Mouse (Mus musculus): ENCODE results near the gene Aff3. TPM values are rescaled to one million over a fixed set of nuclear protein-coding genes. Genes with fewer than 3 reads are reported as not detected.

Aff3 gene
- total and polyA plus RNA-seq, 2 experiments from 2014 or later = 1.1 to 1.9 TPM

DNA sequence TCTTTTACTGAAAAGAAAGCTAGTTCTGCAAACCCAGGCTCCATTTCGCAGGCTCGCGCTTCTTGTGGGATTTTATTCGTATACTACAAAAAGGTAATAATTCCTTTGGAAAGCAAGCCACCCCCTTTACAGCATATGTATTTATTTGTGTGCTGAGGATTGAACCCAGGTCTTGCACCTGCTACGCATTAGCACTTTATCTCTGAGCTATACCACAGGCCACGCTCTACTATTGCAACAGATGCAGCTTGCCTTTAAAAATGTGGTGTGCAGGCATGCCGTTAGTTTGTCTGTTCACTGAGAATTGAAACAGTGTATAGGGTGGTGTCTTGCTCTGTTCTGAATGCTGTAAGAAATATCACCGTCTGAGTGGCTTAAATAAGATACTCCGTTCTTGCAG lies 426.9 kb downstream of the Aff3 start:
- no peak for ATAC-seq (ENCODE audit: insufficient read depth, low read depth)

GRCm38 (mm10) chr1:38237027-38237787 lies 427.5 kb downstream of the Aff3 start:
- H3K4me1 ChIP-seq (ENCODE audit: control insufficient read depth, insufficient read depth) = peaks cover 6% of the 10 kb centered on the region
- H3K27ac ChIP-seq (ENCODE audit: low read depth) = no peak overlapping the region
- H3K4me3 ChIP-seq (ENCODE audit: low read depth, low read length) = no peak overlapping the region
- no peaks in the 10 kb centered on the region for H3K9me3 ChIP-seq (replicated peaks; ENCODE audit: control insufficient read depth, low read length)
- WGBS = 75% methylated on average over 7 of the region's 7 CpGs
- no peak overlapping the region for H3K9ac ChIP-seq (replicated peaks; ENCODE audit: low read depth, low read length)
- no peak overlapping the region for H3K4me2 ChIP-seq (ENCODE audit: low read depth, low read length)
- ATAC-seq (ENCODE audit: insufficient read depth, low read depth) = no peak
- TF ChIP-seq EP300 (IDR thresholded peaks at IDR 0.05; ENCODE audit: low read depth) (no peak), CTCF (IDR thresholded peaks at IDR 0.05; ENCODE audit: low read depth) (no peak)
- no peaks in the 10 kb centered on the region for H3K36me3 ChIP-seq (replicated peaks; ENCODE audit: control insufficient read depth, insufficient read depth, low read length)
- DNase-seq (ENCODE audit: low spot score) = no peak
- no peaks in the 10 kb centered on the region for H3K27me3 ChIP-seq (ENCODE audit: control insufficient read depth, insufficient read depth, low read length)

More for the DNA sequence above, 426.9 kb downstream of the Aff3 start:
- H3K9me3 ChIP-seq (replicated peaks; ENCODE audit: control insufficient read depth, low read length) = no peaks in the 10 kb centered on the region
- no peaks in the 10 kb centered on the region for H3K36me3 ChIP-seq (replicated peaks; ENCODE audit: control insufficient read depth, insufficient read depth, low read length)
- no peak for DNase-seq (ENCODE audit: low spot score)
- no peak overlapping the region for H3K4me2 ChIP-seq (ENCODE audit: low read depth, low read length)
- TF ChIP-seq EP300 (IDR thresholded peaks at IDR 0.05; ENCODE audit: low read depth) (no peak), CTCF (IDR thresholded peaks at IDR 0.05; ENCODE audit: low read depth) (no peak)
- no peak overlapping the region for H3K27ac ChIP-seq (ENCODE audit: low read depth)
- H3K9ac ChIP-seq (replicated peaks; ENCODE audit: low read depth, low read length) = no peak overlapping the region
- H3K4me1 ChIP-seq (ENCODE audit: control insufficient read depth, insufficient read depth) = peaks cover 11% of the 10 kb centered on the region
- H3K4me3 ChIP-seq (ENCODE audit: low read depth, low read length) = no peak overlapping the region
- H3K27me3 ChIP-seq (ENCODE audit: control insufficient read depth, insufficient read depth, low read length) = no peaks in the 10 kb centered on the region
- WGBS = 92% methylated on average over 9 of the region's 9 CpGs

GRCm38 (mm10) chr1:38233121-38233520 lies 431.6 kb downstream of the Aff3 start:
- 82% methylated on average over 5 of the region's 5 CpGs for WGBS

DNA sequence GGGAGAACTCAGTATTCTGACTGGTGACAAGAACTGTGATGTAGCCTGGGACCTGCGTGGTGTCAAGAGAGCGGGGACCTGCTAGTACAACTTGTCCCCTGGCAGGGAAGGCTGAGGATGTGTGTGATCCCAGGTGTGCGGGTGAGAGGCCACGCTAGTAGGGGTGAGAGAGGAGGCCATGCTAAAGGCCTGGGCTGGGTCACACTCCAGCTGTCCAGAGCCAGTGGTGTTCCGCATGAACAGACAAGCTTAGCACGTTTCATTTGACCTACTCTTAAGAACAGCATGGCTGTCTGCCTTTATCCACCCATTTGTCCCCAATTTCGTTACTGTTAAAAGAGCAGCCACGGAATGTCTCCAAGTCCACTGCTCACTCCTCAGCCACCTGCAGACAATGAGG lies 434.7 kb downstream of the Aff3 start:
- no peaks in the 10 kb centered on the region for H3K27me3 ChIP-seq (ENCODE audit: control insufficient read depth, insufficient read depth, low read length)
- no peak for ATAC-seq (ENCODE audit: insufficient read depth, low read depth)

More at GRCm38 (mm10) chr1:38233121-38233520, 431.6 kb downstream of the Aff3 start:
- TF ChIP-seq EP300 (IDR thresholded peaks at IDR 0.05; ENCODE audit: low read depth) (no peak), CTCF (IDR thresholded peaks at IDR 0.05; ENCODE audit: low read depth) (no peak)
- Histone ChIP-seq H3K4me1 (ENCODE audit: control insufficient read depth, insufficient read depth) (no peaks in the 10 kb centered on the region), H3K9ac (replicated peaks; ENCODE audit: low read depth, low read length) (no peak overlapping the region), H3K4me2 (ENCODE audit: low read depth, low read length) (no peak overlapping the region), H3K27ac (ENCODE audit: low read depth) (no peak overlapping the region), H3K36me3 (replicated peaks; ENCODE audit: control insufficient read depth, insufficient read depth, low read length) (no peaks in the 10 kb centered on the region), H3K4me3 (ENCODE audit: low read depth, low read length) (no peak overlapping the region), H3K9me3 (replicated peaks; ENCODE audit: control insufficient read depth, low read length) (no peaks in the 10 kb centered on the region), H3K27me3 (ENCODE audit: control insufficient read depth, insufficient read depth, low read length) (no peaks in the 10 kb centered on the region)
- ATAC-seq (ENCODE audit: insufficient read depth, low read depth) (no peak), DNase-seq (ENCODE audit: low spot score) (no peak)

DNA sequence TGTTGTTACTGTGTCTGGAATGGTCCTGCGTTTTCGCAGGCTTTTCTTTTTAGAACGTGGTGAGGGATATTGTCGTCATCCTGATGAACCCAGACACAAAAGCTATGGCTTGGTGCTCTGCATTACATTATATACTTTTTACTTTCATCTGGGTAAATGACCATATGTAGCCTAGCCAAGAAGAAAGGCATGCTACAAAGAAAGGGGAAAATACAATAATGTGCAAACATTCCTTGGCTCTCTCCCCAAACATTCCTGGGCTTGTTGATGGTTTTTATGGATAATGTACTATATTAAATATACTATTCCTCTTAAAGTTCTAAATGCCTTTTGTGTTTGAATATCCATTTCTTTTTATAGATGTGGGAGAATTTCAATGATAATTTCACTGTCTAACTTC lies 435.9 kb downstream of the Aff3 start:
- no peaks in the 10 kb centered on the region for H3K36me3 ChIP-seq (replicated peaks; ENCODE audit: control insufficient read depth, insufficient read depth, low read length)
- WGBS = 74% methylated on average over 4 of the region's 4 CpGs
- H3K4me3 ChIP-seq (ENCODE audit: low read depth, low read length) = no peak overlapping the region
- H3K27ac ChIP-seq (ENCODE audit: low read depth) = no peak overlapping the region
- no peak overlapping the region for H3K4me2 ChIP-seq (ENCODE audit: low read depth, low read length)
- TF ChIP-seq CTCF (IDR thresholded peaks at IDR 0.05; ENCODE audit: low read depth) = no peak
- DNase-seq (ENCODE audit: low spot score) (no peak), ATAC-seq (ENCODE audit: insufficient read depth, low read depth) (no peak)
- H3K9me3 ChIP-seq (replicated peaks; ENCODE audit: control insufficient read depth, low read length) = peaks cover 12% of the 10 kb centered on the region; the same call in 1 of the 2 replicates
- H3K4me1 ChIP-seq (ENCODE audit: control insufficient read depth, insufficient read depth) = no peaks in the 10 kb centered on the region
- no peaks in the 10 kb centered on the region for H3K27me3 ChIP-seq (ENCODE audit: control insufficient read depth, insufficient read depth, low read length)
- H3K9ac ChIP-seq (replicated peaks; ENCODE audit: low read depth, low read length) = no peak overlapping the region

More for the DNA sequence above, 434.7 kb downstream of the Aff3 start:
- 87% methylated on average over 8 of the region's 8 CpGs for WGBS
- Histone ChIP-seq H3K4me1 (ENCODE audit: control insufficient read depth, insufficient read depth) (no peaks in the 10 kb centered on the region), H3K9me3 (replicated peaks; ENCODE audit: control insufficient read depth, low read length) (peaks cover 5% of the 10 kb centered on the region; the same call in 1 of the 2 replicates), H3K4me3 (ENCODE audit: low read depth, low read length) (no peak overlapping the region), H3K36me3 (replicated peaks; ENCODE audit: control insufficient read depth, insufficient read depth, low read length) (no peaks in the 10 kb centered on the region), H3K4me2 (ENCODE audit: low read depth, low read length) (no peak overlapping the region), H3K9ac (replicated peaks; ENCODE audit: low read depth, low read length) (no peak overlapping the region), H3K27ac (ENCODE audit: low read depth) (no peak overlapping the region)
- TF ChIP-seq CTCF (IDR thresholded peaks at IDR 0.05; ENCODE audit: low read depth) (no peak), EP300 (IDR thresholded peaks at IDR 0.05; ENCODE audit: low read depth) (no peak)
- DNase-seq (ENCODE audit: low spot score) = no peak

DNA sequence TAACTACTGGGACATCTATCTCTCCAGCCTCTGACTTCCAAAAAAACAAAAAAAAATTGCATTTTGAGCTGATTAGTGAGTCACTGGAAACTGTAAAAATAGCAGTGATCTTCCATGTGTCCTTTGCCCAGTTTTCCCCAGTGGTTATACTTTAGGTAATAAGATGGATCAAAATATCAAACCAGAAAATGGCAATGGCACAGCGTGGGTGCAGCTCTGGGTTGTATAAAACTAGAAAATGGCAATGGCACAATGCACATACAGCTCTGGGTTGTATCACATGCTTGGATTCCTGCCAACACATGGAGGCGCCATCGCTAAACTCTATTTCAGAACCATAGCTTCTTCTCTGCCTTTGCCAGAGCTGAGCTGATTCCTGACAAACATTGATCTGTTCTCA lies 439.6 kb downstream of the Aff3 start:
- Histone ChIP-seq H3K27me3 (ENCODE audit: control insufficient read depth, insufficient read depth, low read length) (no peaks in the 10 kb centered on the region), H3K4me1 (ENCODE audit: control insufficient read depth, insufficient read depth) (no peaks in the 10 kb centered on the region), H3K4me3 (ENCODE audit: low read depth, low read length) (no peak overlapping the region), H3K9ac (replicated peaks; ENCODE audit: low read depth, low read length) (no peak overlapping the region), H3K36me3 (replicated peaks; ENCODE audit: control insufficient read depth, insufficient read depth, low read length) (no peaks in the 10 kb centered on the region), H3K9me3 (replicated peaks; ENCODE audit: control insufficient read depth, low read length) (peaks cover 12% of the 10 kb centered on the region; the same call in 1 of the 2 replicates), H3K4me2 (ENCODE audit: low read depth, low read length) (no peak overlapping the region), H3K27ac (ENCODE audit: low read depth) (no peak overlapping the region)
- DNase-seq (ENCODE audit: low spot score) = no peak
- 87% methylated on average over 3 of the region's 3 CpGs for WGBS
- no peak for ATAC-seq (ENCODE audit: insufficient read depth, low read depth)
- no peak for TF ChIP-seq CTCF (IDR thresholded peaks at IDR 0.05; ENCODE audit: low read depth)
- no peak for TF ChIP-seq EP300 (IDR thresholded peaks at IDR 0.05; ENCODE audit: low read depth)

All from heart, postnatal 0 days (tissue).